Mouse (Mus musculus): ENCODE measurements around the gene Ppcdc.

DNA sequence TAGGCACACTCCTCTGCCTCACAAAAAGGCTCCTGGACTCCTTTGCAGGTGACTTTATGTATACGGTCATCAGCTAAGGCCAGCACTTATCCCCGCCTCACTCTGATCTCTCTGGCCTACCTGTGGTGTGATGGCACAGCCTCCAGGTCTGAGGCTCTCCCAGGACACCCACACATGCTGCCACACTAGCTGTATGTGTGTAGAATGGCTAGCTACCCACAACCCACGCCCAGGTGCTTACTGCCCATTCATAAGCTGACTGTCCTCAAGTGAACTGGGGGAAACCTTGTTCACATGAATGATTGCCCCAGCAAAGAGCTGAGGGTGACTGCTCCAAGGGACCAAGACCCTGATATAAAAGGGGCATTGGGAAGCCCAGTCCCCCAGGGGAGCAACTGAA, 7.4 kb downstream of the Ppcdc start:
- no peak for TF ChIP-seq CTCF (IDR thresholded peaks at IDR 0.05; ENCODE audit: control insufficient read depth, insufficient read depth, low read length)
- TF ChIP-seq POLR2A (IDR thresholded peaks at IDR 0.05; ENCODE audit: borderline replicate concordance, control insufficient read depth, low read depth, low read length) = no peak

All from bone marrow, adult 2 months (tissue).